Mouse (Mus musculus) MEL (cell line): ENCODE measurements around the gene Acad11. TPM values are rescaled to one million over a fixed set of nuclear protein-coding genes. Genes with fewer than 3 reads are reported as not detected.

ENCODE experiments used
- DNase-seq: peaks from one replicate; pipeline ENCODE4 v3.0.0; 2011; ENCODE audit warnings: low read depth, low spot score
- H3K27ac ChIP-seq: 2 replicates; pipeline ENCODE4 v1.5.1; 2012; ENCODE audit warnings: low read depth, mild to moderate bottlenecking, control low read depth, low read length, moderate library complexity; ENCODE audit not compliant: control insufficient read depth
- H3K27me3 ChIP-seq, 2 experiments: fragments of 150-350 bp in 1 of 2; sonication (generic) in 1 of 2; 2 replicates each; pipeline ENCODE4 v1.6.1; 2012; ENCODE audit warnings: low read length in 2 of 2, mild to moderate bottlenecking in 2 of 2, improper control_type of control experiment in 1 of 2, moderate library complexity in 1 of 2; ENCODE audit not compliant: insufficient read depth in 2 of 2, control insufficient read depth in 1 of 2
- H3K36me3 ChIP-seq, 2 experiments: 2 replicates each; pipeline ENCODE4 v1.6.1; 2012 to 2014; ENCODE audit warnings: low read length in 2 of 2, improper control_type of control experiment in 1 of 2, inconsistent platforms in 1 of 2, mild to moderate bottlenecking in 1 of 2; ENCODE audit not compliant: insufficient read depth in 2 of 2, control insufficient read depth in 1 of 2
- H3K4me1 ChIP-seq, 2 experiments: fragments of 150-350 bp in 1 of 2; sonication (generic) in 1 of 2; 2 replicates each; pipeline ENCODE4 v1.6.1; 2012; ENCODE audit warnings: low read length in 2 of 2, improper control_type of control experiment in 1 of 2, mild to moderate bottlenecking in 1 of 2; ENCODE audit not compliant: insufficient read depth in 2 of 2, control insufficient read depth in 1 of 2
- H3K4me3 ChIP-seq, 2 experiments: fragments of 150-350 bp in 1 of 2; sonication (generic) in 1 of 2; 2 replicates each; pipeline ENCODE4 v1.5.1; 2012; ENCODE audit warnings: low read depth in 2 of 2, low read length in 2 of 2, mild to moderate bottlenecking in 2 of 2, moderate library complexity in 2 of 2, control low read depth in 1 of 2, improper control_type of control experiment in 1 of 2; ENCODE audit not compliant: control insufficient read depth in 1 of 2, insufficient read depth in 1 of 2
- H3K79me2 ChIP-seq: 2 replicates; pipeline ENCODE4 v1.6.1; 2012; ENCODE audit warnings: mild to moderate bottlenecking, low read length, moderate library complexity; ENCODE audit not compliant: control insufficient read depth, poor library complexity, insufficient read depth
- H3K9ac ChIP-seq: 2 replicates; pipeline ENCODE4 v1.6.1; 2012; ENCODE audit warnings: low read depth, mild to moderate bottlenecking, control low read depth, low read length, moderate library complexity; ENCODE audit not compliant: control insufficient read depth, poor library complexity, severe bottlenecking
- H3K9me3 ChIP-seq: fragments of 150-350 bp; sonication (generic); replicated peaks from 2 replicates; pipeline ENCODE4 v1.6.1; 2012; ENCODE audit warnings: mild to moderate bottlenecking, low read length, improper control_type of control experiment, moderate library complexity; ENCODE audit not compliant: insufficient read depth
- CHD1 ChIP-seq: IDR thresholded peaks from 2 replicates; pipeline ENCODE4 v1.6.1; 2012; ENCODE audit warnings: low read depth, mild to moderate bottlenecking, inconsistent platforms, low read length, improper control_type of control experiment
- CTCF ChIP-seq, 3 experiments: IDR thresholded peaks in 2 of 3; conservative IDR thresholded peaks in 1 of 3; 2 replicates each; pipeline ENCODE4 v1.5.1; 2011 to 2012; ENCODE audit warnings: low read length in 3 of 3, low read depth in 2 of 3, mild to moderate bottlenecking in 2 of 3, improper control_type of control experiment in 1 of 3, inconsistent platforms in 1 of 3, mixed read lengths in 1 of 3, moderate library complexity in 1 of 3; ENCODE audit not compliant: control insufficient read depth in 1 of 3, insufficient read depth in 1 of 3, poor library complexity in 1 of 3, severe bottlenecking in 1 of 3
- ELF1 ChIP-seq: IDR thresholded peaks from 2 replicates; pipeline ENCODE4 v1.6.1; 2014; ENCODE audit warnings: low read depth, mild to moderate bottlenecking, inconsistent platforms, low read length, improper control_type of control experiment, moderate library complexity
- EP300 ChIP-seq, 2 experiments: IDR thresholded peaks; 2 replicates each; pipeline ENCODE4 v1.6.1; 2011; ENCODE audit warnings: improper control_type of control experiment in 2 of 2, low read length in 2 of 2, low read depth in 1 of 2, mild to moderate bottlenecking in 1 of 2
- ETS1 ChIP-seq: IDR thresholded peaks from 2 replicates; pipeline ENCODE4 v1.6.1; 2012; ENCODE audit warnings: low read depth, mild to moderate bottlenecking, inconsistent platforms, low read length, improper control_type of control experiment, moderate library complexity
- GABPA ChIP-seq: IDR thresholded peaks from 2 replicates; pipeline ENCODE4 v1.6.1; 2012; ENCODE audit warnings: low read depth, mild to moderate bottlenecking, inconsistent platforms, low read length, improper control_type of control experiment, moderate library complexity
- KAT2A ChIP-seq: conservative IDR thresholded peaks from 2 replicates; pipeline ENCODE4 v1.6.1; 2012; ENCODE audit warnings: low read depth, low read length, improper control_type of control experiment, inconsistent platforms
- MAZ ChIP-seq: IDR thresholded peaks from 2 replicates; pipeline ENCODE4 v1.6.1; 2012; ENCODE audit warnings: low read depth, mild to moderate bottlenecking, inconsistent platforms, low read length, improper control_type of control experiment
- MEF2A ChIP-seq: IDR thresholded peaks from 2 replicates; pipeline ENCODE4 v1.6.1; 2014; ENCODE audit warnings: low read depth, mild to moderate bottlenecking, inconsistent platforms, low read length, improper control_type of control experiment; ENCODE audit not compliant: poor library complexity, insufficient replicate concordance, severe bottlenecking; ENCODE audit errors: extremely low read depth
- MXI1 ChIP-seq: IDR thresholded peaks from 2 replicates; pipeline ENCODE4 v1.6.1; 2011; ENCODE audit warnings: mild to moderate bottlenecking, low read depth, low read length, improper control_type of control experiment
- RAD21 ChIP-seq: IDR thresholded peaks from 2 replicates; pipeline ENCODE4 v1.6.1; 2011; ENCODE audit warnings: mild to moderate bottlenecking, low read depth, low read length, improper control_type of control experiment
- SMC3 ChIP-seq: IDR thresholded peaks from 2 replicates; pipeline ENCODE4 v1.6.1; 2011; ENCODE audit warnings: low read depth, low read length, improper control_type of control experiment
- TBP ChIP-seq: IDR thresholded peaks from 2 replicates; pipeline ENCODE4 v1.8.0; 2011; ENCODE audit warnings: low read depth, low read length, improper control_type of control experiment
- USF1 ChIP-seq: IDR thresholded peaks from 2 replicates; pipeline ENCODE4 v1.6.1; 2014; ENCODE audit warnings: low read depth, mild to moderate bottlenecking, inconsistent platforms, low read length, improper control_type of control experiment, moderate library complexity
- ZC3H11A ChIP-seq: IDR thresholded peaks from 2 replicates; pipeline ENCODE4 v1.6.1; 2012; ENCODE audit warnings: low read depth, mild to moderate bottlenecking, inconsistent platforms, low read length, improper control_type of control experiment
- polyA plus RNA-seq, 2 experiments: library from polyadenylated mRNA; stranded (reverse) in 1 of 2; unstranded in 1 of 2; fragments of >175 nt in 1 of 2; fragments of >200 nt in 1 of 2; gene quantifications; 2 replicates each; pipeline versions ENCODE4 v1.2.1 to v1.2.4; 2012; ENCODE audit warnings: low replicate concordance in 2 of 2, low read depth in 1 of 2; ENCODE audit not compliant: insufficient read length in 2 of 2, insufficient read depth in 1 of 2, missing spikeins in 1 of 2
- total RNA-seq: library from RNA; depleted of rRNA; stranded (reverse); fragments of 300-350 nt; gene quantifications from 2 replicates; pipeline ENCODE4 v1.2.3, GENCODE M21; 2012

The Acad11 gene
- total and polyA plus RNA-seq, 3 experiments: 14.2 to 16.0 TPM; not detected in 1

DNA sequence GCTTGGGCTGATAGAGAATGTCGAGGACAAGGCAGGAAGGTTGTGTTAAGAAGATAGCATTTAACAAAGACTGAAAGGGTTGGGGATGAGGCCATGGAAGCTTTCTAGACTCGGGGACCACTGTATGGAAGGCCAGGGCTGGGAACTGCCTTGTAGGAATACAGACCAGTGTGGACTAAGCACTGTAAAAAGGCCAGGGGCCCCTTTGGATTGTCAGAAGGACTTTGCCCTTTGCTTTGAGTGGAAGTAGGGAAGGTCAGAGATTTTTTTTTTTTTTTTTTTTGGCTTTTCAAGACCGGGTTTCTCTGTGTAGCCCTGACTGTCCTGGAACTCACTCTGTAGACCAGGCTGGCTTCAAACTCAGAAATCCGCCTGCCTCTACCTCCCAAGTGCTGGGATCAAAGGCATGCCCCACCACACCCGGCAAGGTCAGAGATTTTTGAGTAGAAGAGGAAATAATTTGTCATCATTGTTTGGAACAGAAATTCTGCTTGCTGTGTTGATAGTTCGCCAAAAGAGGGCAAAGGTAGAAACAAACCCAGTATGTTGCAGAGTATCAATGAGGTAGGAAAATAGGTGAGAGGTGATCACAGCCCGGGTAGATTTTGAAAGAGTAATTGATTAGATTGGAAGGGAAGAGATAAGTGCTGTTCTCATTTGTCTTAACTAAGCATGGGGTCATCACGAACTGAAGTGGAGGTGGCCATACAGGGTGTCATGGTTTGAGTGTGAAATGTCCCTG is 7.9 kb downstream of the Acad11 start:
- Histone ChIP-seq H3K4me3 (no peak overlapping the region), H3K27me3 (no peaks in the 10 kb centered on the region), H3K36me3 (peaks cover 0 to 16% of the 10 kb centered on the region in 2 experiments; a peak in 3 of 4 replicates), H3K9me3 (no peaks in the 10 kb centered on the region), H3K9ac (no peak overlapping the region), H3K27ac (peak overlapping the region; percentile 66), H3K4me1 (peaks cover 6 to 13% of the 10 kb centered on the region in 2 experiments), H3K79me2 (no peaks in the 10 kb centered on the region)
- peak; percentile 26 for DNase-seq
- TF ChIP-seq EP300 (IDR thresholded peaks at IDR 0.05; ENCODE audit: low read depth in 1 of 2, low read length in 2 of 2): no peak
- TF ChIP-seq GABPA: no peak
- no peak for TF ChIP-seq MEF2A
- no peak for TF ChIP-seq KAT2A
- TF ChIP-seq ELF1: no peak

DNA sequence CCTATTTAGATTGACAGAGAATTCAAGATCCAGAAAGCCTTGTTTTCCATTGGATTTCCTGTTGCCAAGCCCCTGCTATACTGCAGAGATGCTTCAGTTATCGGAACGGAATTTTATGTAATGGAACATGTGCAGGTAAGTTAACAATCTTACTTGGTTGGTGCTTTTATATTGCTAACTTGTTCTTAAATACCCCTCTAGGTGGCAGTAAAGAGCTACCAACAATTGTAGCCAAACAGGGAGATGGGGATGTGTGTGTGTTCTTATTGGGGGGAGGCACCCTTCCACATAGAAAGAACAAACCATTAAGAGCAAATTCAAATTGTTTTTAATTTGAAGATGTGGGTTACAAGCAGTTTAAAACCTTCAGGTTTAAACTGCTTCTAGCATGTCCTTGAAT is 12.6 kb downstream of the Acad11 start:
- H3K9ac ChIP-seq: no peak overlapping the region
- H3K27me3 ChIP-seq: no peaks in the 10 kb centered on the region
- peaks cover 3 to 9% of the 10 kb centered on the region in 2 experiments for H3K4me1 ChIP-seq
- H3K27ac ChIP-seq: no peak overlapping the region
- H3K9me3 ChIP-seq: no peaks in the 10 kb centered on the region
- H3K36me3 ChIP-seq: peaks cover 0 to 10% of the 10 kb centered on the region in 2 experiments; a peak in 3 of 4 replicates
- H3K79me2 ChIP-seq: no peaks in the 10 kb centered on the region
- TF ChIP-seq RAD21: peak; percentile 63
- peak; percentile 54 for TF ChIP-seq SMC3
- TF ChIP-seq CTCF (IDR thresholded peaks at IDR 0.05 in 2 of 3, conservative IDR thresholded peaks at IDR 0.05 in 1 of 3; ENCODE audit: control insufficient read depth in 1 of 3, insufficient read depth in 1 of 3, low read depth in 2 of 3, low read length in 3 of 3, poor library complexity in 1 of 3, severe bottlenecking in 1 of 3): peak in 2 of 3 experiments; percentile 70 to 73; a peak in 4 of 6 replicates
- TF ChIP-seq ZC3H11A: no peak
- no peak for TF ChIP-seq MEF2A
- TF ChIP-seq TBP: no peak
- TF ChIP-seq MXI1: 0 out of 2 replicates have a peak, but pooled peaks have one; percentile 20
- TF ChIP-seq KAT2A: no peak
- H3K4me3 ChIP-seq: no peak overlapping the region
- peak; percentile 70 for DNase-seq

DNA sequence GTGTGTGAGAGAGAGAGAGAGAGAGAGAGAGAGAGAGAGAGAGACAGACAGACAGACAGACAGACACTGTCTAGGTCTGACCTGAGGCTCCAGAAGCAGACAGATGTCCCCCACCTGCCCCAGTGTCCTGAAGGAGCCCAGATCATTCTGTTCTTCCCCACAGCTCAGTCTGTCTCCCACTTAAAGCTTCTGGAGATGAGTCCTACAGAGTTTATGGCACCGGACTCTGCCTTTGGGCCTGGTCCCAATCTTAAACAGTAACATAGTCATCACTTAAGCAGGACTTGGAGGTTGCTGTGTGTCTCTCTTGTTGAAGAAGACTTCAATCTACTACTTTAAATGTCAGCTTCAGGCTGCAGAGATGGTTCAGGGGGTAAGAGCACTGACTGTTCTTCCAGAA is 15.6 kb downstream of the Acad11 start:
- H3K79me2 ChIP-seq: no peaks in the 10 kb centered on the region
- no peak overlapping the region for H3K4me3 ChIP-seq
- TF ChIP-seq EP300 (IDR thresholded peaks at IDR 0.05; ENCODE audit: low read depth in 1 of 2, low read length in 2 of 2) (no peak), ETS1 (no peak), MAZ (no peak), MXI1 (no peak), CHD1 (no peak), USF1 (no peak), CTCF (IDR thresholded peaks at IDR 0.05 in 2 of 3, conservative IDR thresholded peaks at IDR 0.05 in 1 of 3; ENCODE audit: control insufficient read depth in 1 of 3, insufficient read depth in 1 of 3, low read depth in 2 of 3, low read length in 3 of 3, poor library complexity in 1 of 3, severe bottlenecking in 1 of 3) (no peak), ELF1 (no peak)
- no peaks in the 10 kb centered on the region for H3K4me1 ChIP-seq
- H3K27ac ChIP-seq: no peak overlapping the region
- H3K36me3 ChIP-seq: peaks cover 0 to 2% of the 10 kb centered on the region in 2 experiments; a peak in 2 of 4 replicates
- H3K9ac ChIP-seq: no peak overlapping the region
- no peak for DNase-seq
- no peaks in the 10 kb centered on the region for H3K27me3 ChIP-seq
- no peaks in the 10 kb centered on the region for H3K9me3 ChIP-seq
